Mouse (Mus musculus) small intestine, adult 2 months (tissue): ENCODE measurements around the gene Nucb1. TPM values are rescaled to one million over a fixed set of nuclear protein-coding genes. Genes with fewer than 3 reads are reported as not detected.
"Not testable (repeated sequence)": the region's sequence is repeated elsewhere in the genome, so short reads cannot be mapped to it uniquely, and the experiment has no call there.

Experiments
- H3K27ac ChIP-seq: fragments of 200-500 bp; 2 replicates; pipeline ENCODE4 v1.5.1; 2012; ENCODE audit warnings: low read depth, low read length, control low read depth, inconsistent platforms; ENCODE audit not compliant: insufficient read depth
- H3K27me3 ChIP-seq: fragments of 200-500 bp; 2 replicates; pipeline ENCODE4 v1.6.1; 2012; ENCODE audit warnings: mild to moderate bottlenecking, moderate library complexity, low read length, inconsistent platforms; ENCODE audit not compliant: control insufficient read depth, insufficient read depth
- H3K36me3 ChIP-seq: fragments of 200-500 bp; 2 replicates; pipeline ENCODE4 v1.6.1; 2012; ENCODE audit warnings: mild to moderate bottlenecking, low read length, control low read depth, inconsistent platforms; ENCODE audit not compliant: control insufficient read depth, insufficient read depth
- H3K4me1 ChIP-seq: fragments of 200-500 bp; 2 replicates; pipeline ENCODE4 v1.6.1; 2012; ENCODE audit warnings: low read length, inconsistent platforms, mixed read lengths; ENCODE audit not compliant: control insufficient read depth, insufficient read depth, insufficient read length
- H3K4me3 ChIP-seq: fragments of 200-500 bp; 2 replicates; pipeline ENCODE4 v1.5.1; 2012; ENCODE audit warnings: low read depth, mild to moderate bottlenecking, control low read depth, inconsistent platforms, low read length, moderate library complexity
- CTCF ChIP-seq: fragments of 200-500 bp; IDR thresholded peaks from 2 replicates; pipeline ENCODE4 v1.5.1; 2012; ENCODE audit warnings: low read depth, mild to moderate bottlenecking, control low read depth, inconsistent platforms, low read length, moderate library complexity, mixed read lengths; ENCODE audit not compliant: insufficient replicate concordance, insufficient read length; ENCODE audit errors: extremely low read depth
- POLR2A ChIP-seq: fragments of 200-500 bp; IDR thresholded peaks from 2 replicates; pipeline ENCODE4 v1.6.1; 2012; ENCODE audit warnings: low read depth, mild to moderate bottlenecking, control low read depth, inconsistent platforms, low read length, moderate library complexity
- WGBS: fragments of 180-500 bp; shearing (Covaris S2); methylation state at CpG from one replicate; pipeline ENCODE4 v1.1.7; 2018; 5-methylcytosine and 5-hydroxymethylcytosine counted together
- polyA plus RNA-seq: library from polyadenylated mRNA; depleted of rRNA; stranded (reverse); fragments of >200 nt; gene quantifications from 2 replicates; pipeline ENCODE4 v1.2.3, GENCODE M21; 2012

Nucb1 gene
- polyA plus RNA-seq, 1 experiment = 456 TPM

- Histone ChIP-seq H3K4me1 (peaks cover 8% of the 10 kb centered on the region; the same call in 1 of the 2 replicates), H3K27ac (no peak overlapping the region), H3K4me3 (no peak overlapping the region), H3K36me3 (peaks cover 7% of the 10 kb centered on the region; the same call in 1 of the 2 replicates), H3K27me3 (no peaks in the 10 kb centered on the region)
- no peak for TF ChIP-seq POLR2A
- TF ChIP-seq CTCF = no peak
- WGBS = 44% methylated on average over 8 of the region's 8 CpGs
Measured at GRCm38 (mm10) chr7:45519345-45520120, 9.3 kb upstream of the Nucb1 start.

GRCm38 (mm10) chr7:45518618-45519017, 8.4 kb upstream of the Nucb1 start:
- peaks cover 6% of the 10 kb centered on the region; the same call in 1 of the 2 replicates for H3K4me1 ChIP-seq
- 95% methylated on average over 16 of the region's 16 CpGs for WGBS
- H3K4me3 ChIP-seq = no peak overlapping the region
- peaks cover 5% of the 10 kb centered on the region; the same call in 1 of the 2 replicates for H3K36me3 ChIP-seq
- no peak overlapping the region for H3K27ac ChIP-seq
- no peaks in the 10 kb centered on the region for H3K27me3 ChIP-seq
- TF ChIP-seq POLR2A (no peak), CTCF (no peak)

GRCm38 (mm10) chr7:45516846-45517245, 6.6 kb upstream of the Nucb1 start:
- not testable (repeated sequence) for H3K4me3 ChIP-seq, H3K36me3 ChIP-seq, H3K27me3 ChIP-seq, H3K4me1 ChIP-seq, H3K27ac ChIP-seq
- WGBS = 60% methylated on average over 5 of the region's 5 CpGs

GRCm38 (mm10) chr7:45515436-45515835, 5.2 kb upstream of the Nucb1 start:
- Histone ChIP-seq H3K4me1 (0 out of 2 replicates have a peak, but pooled peaks cover 3% of the 10 kb centered on the region), H3K36me3 (no peaks in the 10 kb centered on the region), H3K27ac (no peak overlapping the region), H3K27me3 (no peaks in the 10 kb centered on the region), H3K4me3 (no peak overlapping the region)
- TF ChIP-seq POLR2A (no peak), CTCF (no peak)
- WGBS = 59% methylated on average over 16 of the region's 16 CpGs

GRCm38 (mm10) chr7:45514411-45514810, 4.2 kb upstream of the Nucb1 start:
- Histone ChIP-seq H3K27me3 (no peaks in the 10 kb centered on the region), H3K4me1 (peaks cover 2% of the 10 kb centered on the region; the same call in 1 of the 2 replicates), H3K4me3 (no peak overlapping the region), H3K27ac (no peak overlapping the region), H3K36me3 (no peaks in the 10 kb centered on the region)
- WGBS = 89% methylated on average over 7 of the region's 7 CpGs
- TF ChIP-seq POLR2A (no peak), CTCF (no peak)

- H3K36me3 ChIP-seq = peaks cover 10% of the 10 kb centered on the region
- no peaks in the 10 kb centered on the region for H3K27me3 ChIP-seq
- WGBS = 5% methylated on average over 19 of the region's 19 CpGs
- H3K4me1 ChIP-seq = peaks cover 10% of the 10 kb centered on the region; the same call in 1 of the 2 replicates
- TF ChIP-seq CTCF (no peak), POLR2A (no peak)
- peak overlapping the region; percentile 72 for H3K27ac ChIP-seq
- peak overlapping the region; percentile 82 for H3K4me3 ChIP-seq
Measured at GRCm38 (mm10) chr7:45509181-45509882, 874 bp downstream of the Nucb1 start.

GRCm38 (mm10) chr7:45508561-45508960, 1.6 kb downstream of the Nucb1 start:
- Histone ChIP-seq H3K4me1 (peaks cover 10% of the 10 kb centered on the region; the same call in 1 of the 2 replicates), H3K36me3 (peaks cover 10% of the 10 kb centered on the region), H3K4me3 (peak overlapping the region; percentile 82; the same call in 1 of the 2 replicates), H3K27me3 (no peaks in the 10 kb centered on the region), H3K27ac (peak overlapping the region; percentile 72)
- 52% methylated on average over 6 of the region's 6 CpGs for WGBS
- TF ChIP-seq POLR2A = no peak
- no peak for TF ChIP-seq CTCF
